Mouse (Mus musculus) sigmoid colon, adult 10 weeks (tissue): ENCODE measurements around the gene Cacnb3. TPM values are rescaled to one million over a fixed set of nuclear protein-coding genes. Genes with fewer than 3 reads are reported as not detected.

Source experiments
- polyA plus RNA-seq: library from polyadenylated mRNA; stranded (reverse); fragments of 350-450 nt; fragmentation: Illumina TruSeq; extraction: RNeasy Lipid Tissue Mini Kit (QIAGEN cat#74804); gene quantifications from one replicate; pipeline ENCODE4 v1.2.3, GENCODE M21; 2014; ENCODE audit warnings: low read depth, low replicate concordance

Cacnb3 gene
- polyA plus RNA-seq, result 0.63 TPM

GRCm38 (mm10) chr15:98630540-98630939 lies at the start of gene Cacnb3:
Gene Cacnb3 (plus strand): TSS chr15:98630840.

GRCm38 (mm10) chr15:98609331-98610130 lies 21.1 kb upstream of the Cacnb3 start, which contains the start of gene Adcy6:
Gene Adcy6 (minus strand): TSS chr15:98610076.

DNA sequence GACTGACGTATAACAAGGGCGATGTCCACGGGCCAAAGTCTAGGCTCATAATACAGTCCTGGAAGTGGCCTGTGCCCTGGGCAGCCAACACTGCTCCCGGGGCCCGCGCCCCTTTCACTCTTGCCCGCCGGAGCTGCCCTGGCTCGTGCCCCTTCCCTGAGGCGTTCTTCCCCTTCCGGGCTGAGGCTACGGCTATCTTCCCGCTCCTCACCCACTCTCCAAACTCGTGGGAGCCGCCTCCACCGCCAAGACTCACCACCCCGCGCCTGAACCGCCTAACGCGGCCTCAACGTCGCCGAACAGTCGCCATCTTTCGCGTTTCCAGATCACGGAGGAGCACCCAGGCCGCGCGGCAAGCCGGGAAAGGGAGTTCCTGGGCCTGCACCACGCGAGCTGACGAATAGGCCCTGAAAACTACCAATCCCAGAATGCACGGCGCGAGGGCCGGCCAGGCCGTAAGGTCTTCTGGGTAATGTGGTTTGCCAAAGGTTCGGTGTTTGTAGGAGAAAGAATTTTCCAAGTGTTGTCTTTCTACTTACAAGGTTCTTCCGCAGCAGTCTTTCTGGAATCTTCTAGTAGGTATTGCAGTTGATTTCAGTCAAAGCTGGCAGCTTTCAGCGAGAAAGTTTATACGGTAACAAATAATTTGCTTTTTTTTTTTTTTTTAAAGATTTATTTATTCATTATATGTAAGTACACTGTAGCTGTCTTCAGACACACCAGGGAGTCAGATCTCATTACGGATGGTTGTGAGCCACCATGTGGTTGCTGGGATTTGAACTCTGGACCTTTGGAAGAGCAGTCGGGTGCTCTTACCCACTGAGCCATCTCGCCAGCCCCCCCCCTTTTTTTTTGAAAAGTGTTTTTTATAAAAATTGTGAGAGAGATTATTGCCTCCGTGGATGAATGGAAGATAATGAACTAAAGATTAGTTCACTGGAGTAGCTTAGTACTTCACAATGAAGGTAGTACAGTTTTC lies 32.2 kb downstream of the Cacnb3 start, which contains the start of gene Ddx23:
Gene Ddx23 (minus strand): TSS at position 328 of the 979 bp plus-strand sequence.

GRCm38 (mm10) chr15:98676940-98677728 lies 46.5 kb downstream of the Cacnb3 start, which contains the start of gene Rnd1:
Gene Rnd1 (minus strand): TSS chr15:98677461.

Other genes with a start within 250 kb of the Cacnb3 start
- gene Olfr283, start 249.9 kb upstream of the Cacnb3 start, polyA plus RNA-seq, result not detected
- gene Olfr282, start 199.6 kb upstream of the Cacnb3 start, polyA plus RNA-seq, result not detected
- gene Olfr281, start 178.3 kb upstream of the Cacnb3 start, polyA plus RNA-seq, result not detected
- gene OR5BS1P, start 160.9 kb upstream of the Cacnb3 start, polyA plus RNA-seq, result not detected
- not detected for gene Lalba, start 148.1 kb upstream of the Cacnb3 start, polyA plus RNA-seq
- gene Olfr279, start 138.4 kb upstream of the Cacnb3 start, polyA plus RNA-seq, result not detected
- 36.2 TPM for gene Kansl2, start 96.6 kb upstream of the Cacnb3 start, polyA plus RNA-seq
- 66.8 TPM for gene Ccnt1, start 59.9 kb upstream of the Cacnb3 start, polyA plus RNA-seq
- gene 4930415O20Rik, start 59.8 kb upstream of the Cacnb3 start, polyA plus RNA-seq, result 2.1 TPM
- 16.8 TPM for gene Adcy6, start 20.8 kb upstream of the Cacnb3 start, polyA plus RNA-seq
- gene Ddx23, start 32.1 kb downstream of the Cacnb3 start, polyA plus RNA-seq, result 3.5 TPM
- gene Rnd1, start 46.6 kb downstream of the Cacnb3 start, polyA plus RNA-seq, result not detected
- 0.32 TPM for gene Ccdc65, start 77.4 kb downstream of the Cacnb3 start, polyA plus RNA-seq
- gene Fkbp11, start 97.4 kb downstream of the Cacnb3 start, polyA plus RNA-seq, result not detected
- 42.4 TPM for gene Arf3, start 132.4 kb downstream of the Cacnb3 start, polyA plus RNA-seq
- 0.57 TPM for gene Wnt10b, start 147.3 kb downstream of the Cacnb3 start, polyA plus RNA-seq
- gene Wnt1, start 159.0 kb downstream of the Cacnb3 start, polyA plus RNA-seq, result not detected
- gene Ddn, start 178.7 kb downstream of the Cacnb3 start, polyA plus RNA-seq, result not detected
- gene Prkag1, start 200.7 kb downstream of the Cacnb3 start, polyA plus RNA-seq, result 39.9 TPM
- 2.9 TPM for gene Kmt2d, start 240.4 kb downstream of the Cacnb3 start, polyA plus RNA-seq